Mouse (Mus musculus): Measurements from ENCODE around the gene Gucd1.
A peak's percentile ranks its signal among the peaks of the same experiment; 100 is the strongest.
"Not testable (repeated sequence)": the region's sequence is repeated elsewhere in the genome, so short reads cannot be mapped to it uniquely, and the experiment has no call there.

The Gucd1 gene

DNA sequence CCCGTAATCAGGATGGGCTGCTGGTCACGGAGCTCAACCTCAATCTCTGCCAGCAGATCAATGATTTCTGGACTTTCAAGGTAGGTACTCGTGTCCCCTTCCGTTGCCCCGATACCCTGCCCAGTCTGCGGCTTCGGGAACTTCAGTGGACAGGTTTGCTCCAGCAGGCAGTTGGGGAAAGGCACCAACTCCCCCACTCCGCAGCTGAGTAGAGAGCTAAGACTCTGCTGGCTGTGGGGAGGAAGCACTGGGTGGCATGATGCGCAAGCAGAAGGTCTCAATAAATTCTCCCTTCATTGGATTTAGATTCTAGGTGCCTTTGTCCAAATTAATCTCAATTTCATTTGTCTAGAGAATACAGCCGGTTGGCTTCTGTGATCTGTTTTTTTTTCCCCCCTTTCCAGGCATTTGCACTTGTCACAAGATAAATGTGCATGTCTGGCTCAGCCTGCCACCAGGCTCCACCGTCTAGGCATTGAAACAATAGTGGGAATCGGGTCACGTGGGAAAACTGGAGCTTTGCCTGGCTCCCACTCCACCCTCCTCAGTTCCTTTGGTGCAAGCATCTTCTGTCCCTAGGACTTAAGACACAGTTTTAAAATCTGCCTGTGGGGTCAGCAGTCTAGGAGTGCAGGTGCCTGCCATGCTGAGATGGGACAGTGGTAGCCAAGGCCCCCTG, 79.5 kb downstream of the Gucd1 start:
- DNase-seq (ENCODE audit: inconsistent age in 2 of 2, low spot score in 1 of 2): peak; percentile 64 to 74

DNA sequence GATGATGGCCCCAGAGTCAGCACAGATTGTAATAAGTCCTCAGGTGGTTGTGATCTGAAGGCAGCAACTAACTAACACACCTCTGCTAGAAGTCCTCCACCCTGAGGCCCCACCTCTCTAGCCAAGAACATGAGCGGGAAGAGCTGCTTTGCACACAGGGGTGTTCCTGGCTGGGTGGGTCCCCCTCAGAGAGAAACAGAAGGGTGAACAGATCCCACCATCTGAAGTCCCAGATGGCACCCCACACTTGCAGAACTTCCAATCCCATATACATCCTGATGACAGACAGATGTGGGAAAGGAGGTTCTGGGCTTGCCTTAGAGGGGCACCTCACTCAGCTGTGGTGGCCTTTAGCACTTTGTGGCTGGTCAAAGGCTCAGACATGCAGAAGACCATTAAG, 80.5 kb downstream of the Gucd1 start:
- DNase-seq (ENCODE audit: inconsistent age in 2 of 2, low spot score in 1 of 2): no peak

DNA sequence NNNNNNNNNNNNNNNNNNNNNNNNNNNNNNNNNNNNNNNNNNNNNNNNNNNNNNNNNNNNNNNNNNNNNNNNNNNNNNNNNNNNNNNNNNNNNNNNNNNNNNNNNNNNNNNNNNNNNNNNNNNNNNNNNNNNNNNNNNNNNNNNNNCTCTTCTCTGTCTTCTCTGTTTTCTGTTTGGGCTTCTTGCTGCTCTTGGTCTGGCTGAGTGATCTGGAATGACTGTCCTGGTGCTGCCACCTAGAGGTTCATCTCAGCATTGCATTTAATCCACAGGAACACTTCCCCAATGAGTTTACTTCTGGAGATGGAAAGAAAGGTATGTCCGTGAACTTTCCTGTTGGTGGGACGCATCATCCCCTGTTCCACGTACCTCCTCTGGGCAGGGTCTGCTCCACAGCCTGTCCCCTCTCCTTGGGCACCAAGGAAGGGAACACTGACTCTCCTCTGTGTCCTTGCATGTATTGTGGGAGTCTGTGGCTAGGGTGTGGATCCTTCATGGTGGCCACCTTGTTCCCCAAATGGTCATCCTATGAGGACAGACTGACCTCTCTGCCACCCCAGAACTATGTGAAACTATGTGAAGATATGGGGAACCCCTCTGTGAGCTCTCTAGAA, 81.1 kb downstream of the Gucd1 start:
- DNase-seq (ENCODE audit: inconsistent age in 2 of 2, low spot score in 1 of 2): peak; percentile 77 to 95

DNA sequence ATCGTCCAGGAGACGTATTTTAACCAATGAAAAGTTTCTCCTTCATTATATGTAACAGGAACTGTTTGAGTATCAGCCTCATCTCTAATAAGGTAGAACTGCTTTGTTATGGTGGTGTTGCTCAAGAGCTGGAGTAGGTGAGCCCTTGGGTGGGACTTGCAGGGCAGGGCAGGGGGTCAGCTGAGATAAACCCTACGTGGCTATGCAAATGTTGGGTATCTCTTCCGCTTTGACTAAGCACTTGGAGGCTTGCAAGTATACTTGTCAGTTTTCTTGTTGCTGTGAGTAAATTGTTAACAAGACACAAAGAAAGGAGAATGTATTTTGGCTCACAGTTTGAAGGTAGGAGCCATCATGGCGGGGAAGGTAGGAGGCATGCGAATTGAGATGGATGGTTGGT, 87.1 kb downstream of the Gucd1 start:
- DNase-seq (ENCODE audit: inconsistent age in 2 of 2, low spot score in 1 of 2): no peak

DNA sequence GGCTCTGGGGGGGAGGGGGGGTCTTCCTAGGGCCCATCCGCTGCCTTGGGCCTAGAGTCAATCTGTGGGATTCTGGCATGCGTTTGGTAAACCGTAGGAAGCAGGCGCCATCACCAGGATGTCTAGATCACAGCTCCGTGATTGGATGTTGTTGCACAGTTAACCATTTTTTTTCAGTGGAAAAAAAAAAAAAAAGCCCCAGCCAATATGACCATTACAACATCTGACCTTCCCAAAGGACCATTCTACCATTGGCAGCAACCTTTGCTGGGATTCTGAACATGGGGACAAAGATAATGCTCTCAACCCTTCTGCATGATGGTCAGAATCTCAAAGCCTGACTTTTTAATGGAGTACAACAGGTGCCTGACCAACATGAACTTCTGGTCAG, 87.6 kb downstream of the Gucd1 start:
- no peak for DNase-seq (ENCODE audit: inconsistent age in 2 of 2, low spot score in 1 of 2)

DNA sequence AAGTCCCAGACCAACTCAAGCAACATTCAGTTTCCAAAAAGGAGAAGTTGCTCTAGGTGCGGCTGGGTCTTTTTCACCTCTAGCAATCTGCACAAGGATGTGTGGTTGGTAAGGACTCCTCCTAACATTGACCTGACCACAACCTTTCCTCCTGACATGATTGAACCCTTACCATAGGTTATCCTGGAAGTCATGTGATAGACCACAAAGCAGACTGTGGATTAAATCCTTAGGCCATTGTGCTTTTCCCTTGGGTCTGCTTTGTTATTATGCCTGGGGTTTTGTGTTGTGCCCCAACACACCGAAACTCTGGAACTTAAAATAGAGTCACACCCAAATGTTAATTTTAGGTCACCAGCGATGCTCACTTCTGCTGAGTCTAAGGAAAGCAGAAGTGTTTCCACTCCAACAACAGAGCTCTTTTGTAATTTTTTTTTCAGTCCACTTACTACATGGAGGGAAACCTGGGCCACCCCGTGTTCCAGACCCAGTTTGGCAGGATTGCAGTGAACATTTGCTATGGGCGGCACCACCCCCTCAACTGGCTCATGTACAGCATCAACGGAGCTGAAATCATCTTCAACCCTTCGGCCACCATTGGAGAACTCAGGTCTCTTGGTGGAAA, 88.1 kb downstream of the Gucd1 start:
- no peak for DNase-seq (ENCODE audit: inconsistent age in 2 of 2, low spot score in 1 of 2)

DNA sequence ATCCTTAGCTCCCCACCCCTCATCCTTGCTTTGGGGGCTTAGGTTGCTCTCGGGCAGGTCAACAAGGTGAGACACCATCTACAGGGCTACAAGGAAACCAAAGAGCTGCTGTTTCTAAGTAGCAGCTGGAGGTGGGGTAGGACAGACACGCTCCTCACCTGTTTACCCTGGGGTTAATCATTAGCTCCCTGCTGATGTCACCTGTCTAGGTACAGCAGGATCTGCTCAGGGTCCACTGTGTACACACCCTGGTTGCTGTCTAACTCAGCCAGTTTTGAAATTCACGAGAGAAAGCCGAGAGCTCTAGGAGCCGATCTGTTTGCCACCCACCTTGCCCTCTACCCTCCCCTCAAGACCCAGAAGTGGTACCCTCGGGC, 88.8 kb downstream of the Gucd1 start:
- no peak for DNase-seq (ENCODE audit: inconsistent age in 2 of 2, low spot score in 1 of 2)

DNA sequence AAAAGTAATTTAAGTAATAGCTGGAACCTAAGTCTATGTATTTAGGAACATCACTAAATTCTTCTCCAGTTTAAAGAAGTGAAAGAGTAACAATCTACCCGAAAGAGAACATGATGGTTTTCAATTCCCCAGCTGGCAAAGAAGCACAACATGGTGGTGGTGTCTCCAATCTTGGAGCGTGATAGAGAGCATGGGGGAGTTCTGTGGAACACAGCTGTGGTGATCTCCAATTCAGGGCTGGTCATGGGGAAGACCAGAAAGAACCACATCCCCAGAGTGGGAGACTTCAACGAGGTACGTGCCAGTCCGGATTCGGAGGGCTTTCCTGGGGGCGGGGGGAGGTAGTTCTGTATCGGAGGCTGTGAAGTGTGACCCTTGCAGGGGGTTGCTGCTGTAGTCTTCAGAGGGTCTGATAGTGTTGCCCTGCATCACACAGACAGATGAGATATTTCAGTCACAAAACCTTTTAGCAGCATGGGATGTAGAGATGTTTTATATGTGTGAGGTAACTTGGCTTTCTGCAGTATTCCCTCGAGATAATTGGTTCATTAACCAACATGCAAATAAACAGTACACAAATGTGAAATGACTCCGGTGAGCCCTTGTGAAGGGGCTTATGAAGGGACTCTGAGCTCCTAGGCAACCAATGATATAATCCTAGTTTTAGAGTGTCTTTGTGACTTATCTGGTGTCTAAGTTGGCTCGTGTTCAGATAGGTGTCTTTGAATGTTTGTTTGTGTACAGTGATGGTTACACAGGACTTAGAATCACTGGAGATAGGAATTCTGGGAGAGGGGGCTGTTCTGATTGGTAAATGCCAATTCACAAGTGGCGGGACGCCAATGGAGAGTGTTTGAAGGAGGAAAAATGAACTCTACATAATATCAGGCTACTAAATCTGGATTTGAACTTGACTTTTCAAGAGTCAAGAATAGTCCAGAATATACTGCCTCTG, 89.4 kb downstream of the Gucd1 start:
- no peak for DNase-seq (ENCODE audit: inconsistent age in 2 of 2, low spot score in 1 of 2)

DNA sequence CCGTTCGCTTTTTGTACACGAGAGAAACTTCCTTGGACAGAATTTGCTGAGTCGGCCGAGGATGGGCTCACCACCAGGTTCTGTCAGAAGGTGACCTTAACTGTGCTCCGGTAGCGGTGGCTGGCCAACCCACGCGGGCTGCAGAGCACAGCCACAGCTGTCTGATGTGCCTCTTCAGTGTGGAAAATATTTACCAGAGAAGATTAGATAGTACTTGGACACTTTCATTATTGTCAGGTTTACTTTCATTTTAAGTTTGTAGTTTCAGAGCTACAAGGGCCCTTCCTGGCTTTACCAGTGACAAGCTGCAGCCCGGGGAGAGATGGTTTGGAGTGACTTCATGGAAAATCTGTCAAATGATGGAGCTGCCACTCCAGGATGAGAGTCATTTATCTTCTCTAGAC, 93.3 kb downstream of the Gucd1 start:
- DNase-seq (ENCODE audit: inconsistent age in 2 of 2, low spot score in 1 of 2): peak in 1 of 2 experiments; percentile 31

DNA sequence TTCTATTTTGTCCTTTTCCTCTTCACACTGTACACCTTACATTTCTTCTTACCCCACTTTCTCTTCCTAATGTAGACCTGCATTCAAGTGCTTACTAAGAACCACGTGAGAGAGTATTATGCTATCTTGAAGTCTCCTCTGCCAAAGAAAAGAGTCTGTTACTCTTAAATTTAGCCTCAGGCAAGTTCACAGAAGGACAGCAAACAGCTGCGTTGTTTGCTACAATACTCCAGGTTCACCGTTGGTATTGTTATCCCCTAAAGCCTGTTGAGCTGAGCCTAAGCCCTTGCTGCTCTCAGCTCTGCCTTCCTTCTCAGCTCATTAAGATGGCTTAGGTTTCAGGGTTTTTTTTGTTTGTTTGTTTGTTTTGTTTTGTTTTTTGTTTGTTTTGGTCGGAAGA, 99.0 kb downstream of the Gucd1 start:
- DNase-seq (ENCODE audit: inconsistent age in 2 of 2, low spot score in 1 of 2): no peak

DNA sequence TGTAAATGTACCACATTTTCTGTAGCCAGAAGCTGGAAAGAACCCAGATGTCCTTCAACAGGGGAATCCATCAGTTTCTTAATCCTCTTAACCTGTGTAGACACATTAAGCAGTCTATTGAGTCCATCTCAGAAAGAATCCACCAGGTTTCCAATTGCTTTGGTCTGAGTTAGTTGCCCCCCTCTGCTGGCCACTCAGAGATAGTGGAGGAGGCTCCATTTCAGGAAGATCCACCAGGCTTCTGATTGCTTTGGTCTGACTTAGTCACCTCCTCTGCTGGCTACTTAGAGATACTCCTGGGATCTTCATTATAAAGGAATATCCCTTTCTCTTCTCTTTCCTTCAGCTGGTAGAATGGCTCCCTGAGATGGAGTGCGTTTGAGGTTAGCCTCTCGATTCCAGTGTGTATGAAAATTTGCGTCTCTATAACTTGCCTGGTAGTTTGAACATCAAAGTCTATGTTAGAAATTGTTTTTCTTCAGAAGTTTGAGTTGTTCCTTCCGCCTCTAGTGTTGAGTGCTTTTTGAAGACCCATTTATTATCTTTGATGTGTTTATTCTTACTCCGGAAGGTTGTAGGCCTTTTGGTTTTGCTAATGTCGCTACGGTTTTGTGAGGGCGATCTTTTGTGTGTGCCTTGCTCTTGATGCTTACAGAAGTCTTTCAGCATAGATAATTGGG, 100.3 kb downstream of the Gucd1 start:
- no peak for DNase-seq (ENCODE audit: inconsistent age in 2 of 2, low spot score in 1 of 2)

DNA sequence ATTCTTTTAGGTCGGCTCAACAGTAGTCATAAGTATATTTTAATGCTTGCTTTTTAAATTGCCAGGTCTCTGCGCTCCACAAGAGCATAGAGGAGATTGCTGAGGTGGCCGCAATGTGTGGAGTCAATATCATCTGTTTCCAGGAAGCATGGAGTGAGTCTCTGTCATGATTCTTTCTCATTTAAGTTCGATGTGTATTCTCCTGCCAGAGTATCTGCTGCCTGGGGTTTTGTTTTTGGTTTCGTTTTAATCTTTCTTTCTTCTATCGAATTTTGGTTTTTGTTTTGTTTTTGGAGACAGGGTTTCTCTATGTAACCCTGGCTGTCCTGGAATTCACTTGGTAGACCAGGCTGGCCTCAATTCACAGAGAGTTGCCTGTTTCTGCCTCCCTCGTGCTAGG, 102.8 kb downstream of the Gucd1 start:
- no peak for DNase-seq (ENCODE audit: inconsistent age in 2 of 2, low spot score in 1 of 2)

DNA sequence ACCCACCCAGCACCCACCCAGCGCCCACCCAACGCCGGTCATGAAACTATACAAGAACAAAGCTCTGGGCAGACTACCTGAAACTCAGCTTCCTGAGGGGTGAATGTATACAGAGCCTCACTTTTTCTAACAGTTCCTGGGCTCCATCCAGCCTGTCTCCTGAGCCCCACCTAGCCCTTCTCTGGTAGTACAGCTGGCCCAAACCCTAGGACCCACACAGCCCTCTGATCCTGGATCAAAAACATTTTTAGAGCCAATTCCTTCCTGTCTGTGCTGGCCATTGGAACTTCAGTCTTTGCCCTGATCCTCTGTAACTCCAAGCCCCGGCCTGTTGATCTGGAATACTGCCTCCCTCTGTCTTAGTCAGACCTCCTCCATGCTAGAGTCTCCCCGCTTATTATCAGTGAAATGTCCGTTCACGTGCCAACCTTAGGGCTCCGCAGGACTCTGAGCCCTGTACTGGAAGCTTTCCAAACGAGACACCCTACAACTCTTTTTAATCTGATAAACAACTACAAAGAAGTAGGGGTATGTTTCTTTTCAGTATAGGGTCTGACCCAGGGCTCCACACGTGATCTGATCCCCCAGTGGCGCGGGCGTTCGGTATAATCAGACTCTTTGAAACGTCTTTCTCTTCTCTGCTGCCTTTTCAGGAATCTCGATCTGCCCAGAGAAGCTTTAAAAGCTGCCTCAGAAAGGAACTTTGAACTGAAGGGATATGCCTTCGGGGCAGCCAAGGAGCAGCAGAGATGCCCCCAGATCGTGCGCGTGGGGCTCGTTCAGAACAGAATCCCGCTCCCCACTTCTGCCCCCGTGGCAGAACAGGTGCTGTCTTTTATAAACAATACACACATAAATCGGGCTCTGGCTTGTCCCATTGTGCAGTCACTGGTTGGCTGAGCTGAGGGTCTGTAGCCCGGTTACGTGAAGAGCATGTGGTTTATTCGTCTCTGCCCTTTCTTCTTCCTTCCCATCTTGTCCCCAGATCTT, 105.4 kb downstream of the Gucd1 start:
- no peak for DNase-seq (ENCODE audit: inconsistent age in 2 of 2, low spot score in 1 of 2)

DNA sequence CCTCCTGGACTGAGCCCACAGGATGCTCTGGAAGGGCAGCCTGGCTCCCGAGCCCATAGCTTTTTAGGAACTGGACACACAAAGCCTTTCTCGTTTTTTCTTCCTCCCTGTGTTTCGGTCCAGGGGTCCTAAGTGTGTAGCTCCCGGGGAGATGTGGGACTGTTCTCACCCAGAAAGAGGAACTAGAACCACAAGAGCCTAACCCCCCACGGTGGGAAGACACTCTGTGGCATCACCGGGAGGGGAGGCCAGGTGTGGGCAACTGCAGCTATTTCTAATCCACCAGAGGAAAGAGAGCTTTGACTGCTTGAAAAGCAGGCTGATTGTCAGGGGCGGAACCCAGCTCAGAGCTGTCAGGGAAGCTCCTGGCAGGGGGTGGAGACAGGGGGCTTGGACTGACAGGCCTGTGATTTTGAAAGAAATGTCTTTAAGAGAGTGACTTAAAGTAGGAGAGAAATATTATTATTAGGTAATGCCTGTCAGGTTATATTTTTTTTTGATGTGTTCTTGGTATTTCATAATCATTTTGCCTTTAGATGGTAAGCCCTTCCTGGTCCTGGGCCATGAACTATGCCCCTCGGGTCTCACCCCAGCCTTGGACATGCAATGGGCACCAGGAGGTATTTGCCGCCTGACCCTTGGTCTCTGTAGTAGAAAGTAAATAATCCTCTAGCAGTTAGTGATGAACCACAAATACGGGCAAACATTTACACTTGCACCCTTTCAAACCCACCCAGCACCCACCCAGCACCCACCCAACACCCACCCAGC, 106.2 kb downstream of the Gucd1 start:
- DNase-seq (ENCODE audit: inconsistent age in 2 of 2, low spot score in 1 of 2): not testable (repeated sequence)

DNA sequence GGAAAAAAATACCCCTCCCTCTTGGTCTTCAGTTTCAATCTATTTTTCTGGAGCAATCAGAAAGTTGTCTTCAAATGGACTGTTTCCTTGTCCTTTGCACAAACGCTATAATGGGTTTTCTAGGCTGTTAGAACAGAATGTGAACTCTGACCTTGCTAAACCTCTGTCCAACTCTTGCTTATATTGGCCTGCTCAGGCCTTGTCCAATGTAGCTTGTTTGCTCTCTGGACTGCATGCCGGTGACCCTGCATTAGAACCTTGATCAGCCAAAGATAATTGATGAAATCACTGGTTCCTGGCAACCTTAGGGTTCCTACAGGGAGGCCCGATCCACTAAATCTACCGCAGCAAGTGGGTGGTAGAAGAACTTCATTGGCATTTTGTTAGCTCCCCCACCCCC, 110.0 kb downstream of the Gucd1 start:
- no peak for DNase-seq (ENCODE audit: inconsistent age in 2 of 2, low spot score in 1 of 2)

DNA sequence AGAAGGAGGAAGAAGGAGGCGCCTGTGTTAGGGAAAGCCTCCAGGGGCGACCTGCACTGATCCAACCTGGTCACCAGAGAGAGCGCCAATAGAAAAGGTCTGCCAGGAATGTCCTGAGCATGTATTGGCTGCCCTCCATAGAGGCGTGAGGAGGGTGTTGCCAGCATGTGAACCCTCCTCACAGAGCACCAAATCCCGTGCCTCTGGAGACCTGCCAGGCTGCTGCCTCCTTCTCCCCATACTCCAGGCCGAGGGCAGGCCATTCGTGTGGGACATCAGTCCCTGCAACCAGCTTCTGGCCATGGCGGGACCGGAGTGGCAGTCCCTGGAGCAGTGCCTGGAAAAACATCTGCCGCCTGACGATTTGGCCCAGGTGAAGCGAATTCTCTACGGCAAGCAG, 111.0 kb downstream of the Gucd1 start:
- peak; percentile 11 to 30 for DNase-seq (ENCODE audit: inconsistent age in 2 of 2, low spot score in 1 of 2)

DNA sequence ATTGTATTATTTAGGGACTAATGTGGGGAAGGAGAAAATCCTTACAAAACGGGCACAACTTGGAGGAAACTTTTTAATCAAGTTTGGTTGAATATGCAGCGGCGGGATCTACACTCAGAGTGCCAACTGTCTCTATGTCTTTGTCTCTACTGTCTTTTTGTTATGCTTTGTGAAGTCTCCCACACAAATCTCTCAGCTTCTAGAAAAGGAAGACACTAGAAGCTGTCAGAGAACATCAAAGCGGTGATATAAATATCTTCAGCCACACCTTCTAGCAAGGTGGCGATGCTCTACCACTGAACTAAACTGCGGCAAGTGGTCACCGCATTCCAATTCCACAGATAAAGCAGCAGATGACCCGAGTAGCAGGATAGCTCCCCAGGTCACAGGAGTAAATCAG, 111.9 kb downstream of the Gucd1 start:
- no peak for DNase-seq (ENCODE audit: inconsistent age in 2 of 2, low spot score in 1 of 2)

DNA sequence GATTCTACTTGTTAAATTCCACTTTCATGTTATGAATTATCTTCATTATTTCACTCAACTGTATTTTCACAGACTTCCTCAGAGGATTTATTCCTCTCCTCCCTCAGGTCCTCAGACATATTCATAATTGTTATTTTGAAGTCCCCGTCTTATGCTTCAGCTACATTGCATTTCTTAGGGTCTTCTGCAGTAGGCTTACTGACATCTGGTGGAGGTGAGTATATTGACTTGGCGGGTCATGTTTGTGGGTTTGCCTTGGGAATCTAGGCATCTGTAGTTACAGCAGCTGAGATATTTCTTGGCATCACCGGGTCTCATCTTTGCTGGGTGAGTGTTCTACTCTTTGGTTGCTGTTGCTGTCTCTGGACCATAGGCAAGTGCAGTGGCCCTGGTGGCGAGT, 116.8 kb downstream of the Gucd1 start, which contains the start of gene Upb1:
Upb1 (plus strand) TSS at position 158 of the 400 bp plus-strand sequence.
- DNase-seq (ENCODE audit: inconsistent age in 2 of 2, low spot score in 1 of 2): no peak

DNA sequence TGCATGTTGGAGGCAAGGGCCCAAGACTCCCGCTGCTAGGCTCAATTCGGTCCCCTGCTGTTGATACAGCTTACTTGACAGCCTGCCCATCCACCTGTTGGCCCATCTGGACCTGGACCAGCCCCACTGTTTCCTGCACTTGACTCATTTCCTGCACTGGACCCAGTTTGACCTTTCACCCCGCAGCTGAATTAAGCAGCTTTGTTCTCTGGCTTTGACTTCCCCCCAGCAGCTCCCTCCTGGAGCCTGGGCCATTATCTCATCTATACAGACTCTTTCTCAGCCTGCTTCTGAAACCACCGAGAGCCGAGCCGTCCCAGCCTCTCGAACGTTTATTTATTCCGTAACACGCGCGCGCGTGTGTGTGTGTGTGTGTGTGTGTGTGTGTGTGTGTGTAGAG, 120.8 kb downstream of the Gucd1 start:
- DNase-seq (ENCODE audit: inconsistent age in 2 of 2, low spot score in 1 of 2): peak; percentile 26 to 48

Data from adrenal gland, adult (tissue).